Mouse (Mus musculus) G1E (cell line): ENCODE data around the gene Pard6b.

ENCODE experiments used
- CTCF ChIP-seq: IDR thresholded peaks from 2 replicates; pipeline ENCODE4 v1.5.1; 2012; ENCODE audit warnings: low read depth, low read length, inconsistent platforms, mixed read lengths
- GATA1 ChIP-seq: IDR thresholded peaks from 2 replicates; pipeline ENCODE4 v1.6.1; 2012; ENCODE audit warnings: borderline replicate concordance, low read length, inconsistent platforms, mixed read lengths
- TAL1 ChIP-seq: conservative IDR thresholded peaks from 2 replicates; pipeline ENCODE4 v1.6.1; 2012; ENCODE audit warnings: low read depth, low read length, inconsistent platforms, mixed read lengths

DNA sequence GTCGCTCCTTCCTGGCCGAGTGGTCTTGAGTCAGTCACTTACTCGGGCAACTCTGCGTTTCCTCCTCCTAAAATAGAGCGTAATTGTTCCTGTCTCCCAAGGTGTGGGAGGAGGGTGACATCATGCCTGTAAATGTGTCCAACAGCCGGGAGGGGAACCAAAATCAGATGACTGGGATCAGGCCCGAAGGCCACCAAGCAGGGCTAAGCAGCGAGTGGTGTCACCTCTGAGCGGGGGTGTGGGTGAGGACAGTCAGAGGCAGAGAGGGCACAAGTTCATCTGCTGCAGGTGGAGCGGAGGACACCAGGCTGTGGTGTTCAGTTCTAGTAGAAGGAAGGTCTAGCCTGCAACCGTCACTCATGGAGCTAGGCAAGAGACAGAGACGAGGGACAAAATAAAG lies 17.1 kb upstream of the Pard6b start:
- TF ChIP-seq CTCF (no peak), TAL1 (no peak), GATA1 (no peak)
